Mouse (Mus musculus): ENCODE data around the gene Lrrc32.

GRCm38 (mm10) chr7:98548839-98549238 lies 59.8 kb downstream of the Lrrc32 start:
- TF ChIP-seq MEF2A (IDR thresholded peaks at IDR 0.05; ENCODE audit: borderline replicate concordance, low read depth, low read length) (no peak), RCOR1 (conservative IDR thresholded peaks at IDR 0.05; ENCODE audit: low read depth, low read length) (no peak), CHD2 (IDR thresholded peaks at IDR 0.05; ENCODE audit: low read length) (no peak), MAFK (IDR thresholded peaks at IDR 0.05; ENCODE audit: insufficient replicate concordance, low read length) (no peak), ZKSCAN1 (IDR thresholded peaks at IDR 0.05; ENCODE audit: borderline replicate concordance, low read depth, low read length) (no peak), ZMIZ1 (IDR thresholded peaks at IDR 0.05; ENCODE audit: low read depth, low read length) (no peak), USF1 (IDR thresholded peaks at IDR 0.05; ENCODE audit: low read depth, low read length) (no peak), CTCF (conservative IDR thresholded peaks at IDR 0.05 in 1 of 2, IDR thresholded peaks at IDR 0.05 in 1 of 2; ENCODE audit: low read depth in 2 of 2, low read length in 2 of 2) (no peak), USF2 (conservative IDR thresholded peaks at IDR 0.05; ENCODE audit: low read depth, low read length) (no peak), EP300 (IDR thresholded peaks at IDR 0.05; ENCODE audit: low read length) (no peak), POLR2A (IDR thresholded peaks at IDR 0.05; ENCODE audit: low read depth, low read length) (no peak), TBP (conservative IDR thresholded peaks at IDR 0.05; ENCODE audit: low read depth, low read length) (no peak), CHD1 (IDR thresholded peaks at IDR 0.05; ENCODE audit: low read depth, low read length) (no peak), KAT2A (IDR thresholded peaks at IDR 0.05; ENCODE audit: insufficient replicate concordance, low read length) (no peak)

Data from CH12.LX (cell line).